8 mouse cellular contexts compared by ENCODE assay signal in genomic region chr9:75254196-75254955, GRCm38 (mm10). TPM values are rescaled to one million over a fixed set of nuclear protein-coding genes. Genes with fewer than 3 reads are reported as not detected.
DNase-seq lines count a peak whose midpoint lies in the region; ATAC-seq lines count a peak whose summit lies in the region.

No protein-coding gene starts in this region.

- H3K9me3 ChIP-seq in forebrain, embryonic 11.5 days (ENCODE audit: control insufficient read depth, low read length), result no peaks in the 10 kb centered on the region
- no peaks in the 10 kb centered on the region for H3K9me3 ChIP-seq in hindbrain, embryonic 12.5 days (replicated peaks)
- no peaks in the 10 kb centered on the region for H3K9me3 ChIP-seq in midbrain, embryonic 12.5 days

- H3K4me2 ChIP-seq in forebrain, embryonic 11.5 days (ENCODE audit: low read depth, low read length, severe bottlenecking), result no peak overlapping the region
- H3K4me2 ChIP-seq in hindbrain, embryonic 12.5 days (replicated peaks), result no peak overlapping the region; the same call in 1 of the 2 replicates
- no peak overlapping the region for H3K4me2 ChIP-seq in midbrain, embryonic 12.5 days (replicated peaks)

- no peaks in the 10 kb centered on the region for H3K27me3 ChIP-seq in forebrain, embryonic 11.5 days (ENCODE audit: control insufficient read depth, insufficient read depth, low read length)
- H3K27me3 ChIP-seq in hindbrain, embryonic 12.5 days, result no peaks in the 10 kb centered on the region
- no peaks in the 10 kb centered on the region for H3K27me3 ChIP-seq in midbrain, embryonic 12.5 days

- peak; percentile 75 for ATAC-seq in forebrain, embryonic 11.5 days (replicated peaks; ENCODE audit: low FRiP score)
- peak; percentile 94 for ATAC-seq in hindbrain, embryonic 12.5 days (ENCODE audit: low FRiP score)
- ATAC-seq in midbrain, embryonic 12.5 days (ENCODE audit: low FRiP score, low read depth), result peak; percentile 87

- no peak overlapping the region for H3K9ac ChIP-seq in forebrain, embryonic 11.5 days (ENCODE audit: low read length)
- no peak overlapping the region for H3K9ac ChIP-seq in hindbrain, embryonic 12.5 days
- H3K9ac ChIP-seq in midbrain, embryonic 12.5 days (replicated peaks), result no peak overlapping the region

- no peaks in the 10 kb centered on the region for H3K4me1 ChIP-seq in forebrain, embryonic 11.5 days (replicated peaks; ENCODE audit: control insufficient read depth, insufficient read depth, low read length)
- H3K4me1 ChIP-seq in hindbrain, embryonic 12.5 days, result peaks cover 18% of the 10 kb centered on the region
- H3K4me1 ChIP-seq in midbrain, embryonic 12.5 days, result peaks cover 16% of the 10 kb centered on the region

- peak; percentile 44 for DNase-seq in embryo, embryonic 11 days
- no peak for DNase-seq in embryo, embryonic 10.5 days (ENCODE audit: low spot score)
- peak; percentile 61 for DNase-seq in forebrain, embryonic 11.5 days (ENCODE audit: low spot score)
- peak; percentile 66 to 76 for DNase-seq in left cerebral cortex, adult 18-20 months (ENCODE audit: low spot score in 2 of 2)
- DNase-seq in telencephalon, adult 2 months (ENCODE audit: low read depth, low spot score), result peak; percentile 93
- DNase-seq in urinary bladder, postnatal 36 days (ENCODE audit: low spot score in 2 of 2), result no peak

- no peak overlapping the region for H3K27ac ChIP-seq in forebrain, embryonic 11.5 days (ENCODE audit: low read depth, low read length)
- H3K27ac ChIP-seq in hindbrain, embryonic 12.5 days, result peak overlapping the region; percentile 85
- H3K27ac ChIP-seq in midbrain, embryonic 12.5 days (replicated peaks), result peak overlapping the region; percentile 81

- H3K4me3 ChIP-seq in forebrain, embryonic 11.5 days (ENCODE audit: low read depth, low read length), result no peak overlapping the region
- H3K4me3 ChIP-seq in hindbrain, embryonic 12.5 days, result no peak overlapping the region
- no peak overlapping the region for H3K4me3 ChIP-seq in midbrain, embryonic 12.5 days

- WGBS in forebrain, embryonic 11.5 days, result 68% methylated on average over 13 of the region's 13 CpGs
- 61% methylated on average over 13 of the region's 13 CpGs for WGBS in hindbrain, embryonic 12.5 days
- WGBS in midbrain, embryonic 12.5 days, result 56% methylated on average over 13 of the region's 13 CpGs

- H3K36me3 ChIP-seq in forebrain, embryonic 11.5 days (ENCODE audit: control insufficient read depth, insufficient read depth, low read length), result no peaks in the 10 kb centered on the region
- no peaks in the 10 kb centered on the region for H3K36me3 ChIP-seq in hindbrain, embryonic 12.5 days
- H3K36me3 ChIP-seq in midbrain, embryonic 12.5 days, result no peaks in the 10 kb centered on the region

RNA-seq across cellular contexts. Expression of gene Myo5c, which starts 22.6 kb away (rescaled TPM):
- 0.55 and 0.72 TPM in 2 replicates for polyA plus RNA-seq in forebrain, embryonic 11.5 days (2014; fragmentation: Nextera tagmentation; extraction: Ambion mirVana)
- 0.65 and 1.8 TPM in 2 replicates for polyA plus RNA-seq in hindbrain, embryonic 12.5 days (2016; fragmentation: Nextera tagmentation; extraction: Ambion mirVana)
- total RNA-seq in left cerebral cortex, adult 18-20 months (2021), result 1 to 10 TPM; 4.4 to 8.4 TPM
- 0.98 and 1.8 TPM in 2 replicates for polyA plus RNA-seq in midbrain, embryonic 12.5 days (2016; fragmentation: Nextera tagmentation; extraction: Ambion mirVana)

RNA-seq across cellular contexts. Expression of gene Gnb5, which starts 51.7 kb away (rescaled TPM):
- 31.1 and 34.1 TPM in 2 replicates for polyA plus RNA-seq in forebrain, embryonic 11.5 days (2014; fragmentation: Nextera tagmentation; extraction: Ambion mirVana)
- polyA plus RNA-seq in hindbrain, embryonic 12.5 days (2016; fragmentation: Nextera tagmentation; extraction: Ambion mirVana), result 33.4 and 35.3 TPM in 2 replicates
- total RNA-seq in left cerebral cortex, adult 18-20 months (2021), result 100 to 1,000 TPM; 161 to 167 TPM
- polyA plus RNA-seq in midbrain, embryonic 12.5 days (2016; fragmentation: Nextera tagmentation; extraction: Ambion mirVana), result 33.8 and 36.0 TPM in 2 replicates

Comparison
In these comparisons a context has a peak if more than half of its experiments do, and no peak if none do; other contexts are left out.
1. DNase-seq: peak in embryo, embryonic 11 days (single experiment), forebrain, embryonic 11.5 days (single experiment), left cerebral cortex, adult 18-20 months (2 of 2) and telencephalon, adult 2 months (single experiment); none in embryo, embryonic 10.5 days (single experiment) and urinary bladder, postnatal 36 days (0 of 2).
2. Peak in every context shown above with its lines, with median percentiles within 50 percentile points of each other: ATAC-seq.